ENCODE assay signal across 9 mouse cellular contexts in genomic region chr4:129490972-129491880, GRCm38 (mm10). TPM values are rescaled to one million over a fixed set of nuclear protein-coding genes. Genes with fewer than 3 reads are reported as not detected.
DNase-seq lines count a peak whose midpoint lies in the region; ATAC-seq and TF ChIP-seq lines count a peak whose summit lies in the region.
"Had no signal": no experiment of that assay in that cellular context is flagged by ENCODE, and none has a peak within 500 bp of the region (broad histone marks: within the 10 kb centered on the region; RNA-seq: fewer than 3 reads in every experiment).

Gene Tssk3, minus strand, starts transcription at chr4:129491022.
Gene Fam229a, plus strand, starts transcription at chr4:129491190.

- peaks cover 14% of the 10 kb centered on the region for H3K36me3 ChIP-seq in thymus, adult 2 months (ENCODE audit: control insufficient read depth, insufficient read depth, low read length)
- H3K36me3 ChIP-seq in hindbrain, embryonic 16.5 days (ENCODE audit: control insufficient read depth, insufficient read depth, low read length), result peaks cover 24% of the 10 kb centered on the region
- H3K36me3 ChIP-seq in liver, embryonic 13.5 days, result peaks cover 34% of the 10 kb centered on the region
- peaks cover 29% of the 10 kb centered on the region for H3K36me3 ChIP-seq in neural tube, embryonic 12.5 days

- no peak for TF ChIP-seq CTCF in thymus, adult 2 months (IDR thresholded peaks at IDR 0.05; ENCODE audit: borderline replicate concordance, control insufficient read depth, extremely low read depth, insufficient read depth, low read length, poor library complexity)

- peak; percentile 12 for DNase-seq in thymus, adult 2 months
- no peak for DNase-seq in thymus, adult 18-20 months
- DNase-seq in embryo, embryonic 10 days (ENCODE audit: low spot score), result peak; percentile 65
- DNase-seq in liver, embryonic 13.5 days, result no peak
- no peak for DNase-seq in right cerebral cortex, postnatal 14 days
- no peak for DNase-seq in right cerebral cortex, adult 2 months (ENCODE audit: low spot score in 2 of 2)

- peak within 1 kb of the TSS; percentile 64 for H3K9ac ChIP-seq in hindbrain, embryonic 16.5 days (ENCODE audit: low read depth, low read length)
- H3K9ac ChIP-seq in liver, embryonic 13.5 days, result peak within 1 kb of the TSS; percentile 39; the same call in 1 of the 2 replicates
- H3K9ac ChIP-seq in neural tube, embryonic 12.5 days, result peak within 1 kb of the TSS; percentile 47; the same call in 1 of the 2 replicates

- H3K27ac ChIP-seq in thymus, adult 2 months (ENCODE audit: control insufficient read depth, insufficient read depth, low read length), result no peak within 1 kb of the TSS
- no peak within 1 kb of the TSS for H3K27ac ChIP-seq in hindbrain, embryonic 16.5 days (ENCODE audit: low read depth, low read length)
- H3K27ac ChIP-seq in liver, embryonic 13.5 days, result no peak within 1 kb of the TSS
- no peak within 1 kb of the TSS for H3K27ac ChIP-seq in neural tube, embryonic 12.5 days

- no peaks in the 10 kb centered on the region for H3K9me3 ChIP-seq in hindbrain, embryonic 16.5 days (ENCODE audit: control insufficient read depth, low read length)
- no peaks in the 10 kb centered on the region for H3K9me3 ChIP-seq in liver, embryonic 13.5 days (replicated peaks)
- H3K9me3 ChIP-seq in neural tube, embryonic 12.5 days, result no peaks in the 10 kb centered on the region

- H3K4me3 ChIP-seq in thymus, adult 2 months (ENCODE audit: control insufficient read depth, insufficient read depth, low read length), result peak within 1 kb of the TSS; percentile 4; the same call in 1 of the 2 replicates
- peak within 1 kb of the TSS; percentile 39 for H3K4me3 ChIP-seq in hindbrain, embryonic 16.5 days (ENCODE audit: low read length)
- H3K4me3 ChIP-seq in liver, embryonic 13.5 days (replicated peaks), result peak within 1 kb of the TSS; percentile 31
- peak within 1 kb of the TSS; percentile 35 for H3K4me3 ChIP-seq in neural tube, embryonic 12.5 days
- H3K4me3 ChIP-seq: myocyte had no signal

- no peak for TF ChIP-seq POLR2A in thymus, adult 2 months (IDR thresholded peaks at IDR 0.05; ENCODE audit: control insufficient read depth, extremely low read depth, insufficient read depth, low read length, poor library complexity)

- peak; percentile 58; the same call in 1 of the 2 replicates for ATAC-seq in hindbrain, embryonic 16.5 days
- ATAC-seq in liver, embryonic 13.5 days (ENCODE audit: low read depth), result peak; percentile 47
- ATAC-seq in neural tube, embryonic 12.5 days (ENCODE audit: low FRiP score, low read depth), result peak; percentile 53; the same call in 1 of the 2 replicates

- H3K4me2 ChIP-seq in hindbrain, embryonic 16.5 days (ENCODE audit: low read length), result peak within 1 kb of the TSS; percentile 76
- peak within 1 kb of the TSS; percentile 62 for H3K4me2 ChIP-seq in liver, embryonic 13.5 days
- peak within 1 kb of the TSS; percentile 62 for H3K4me2 ChIP-seq in neural tube, embryonic 12.5 days (replicated peaks)

- WGBS in thymus, adult 2 months, result 39% methylated on average over 70 of the region's 70 CpGs
- WGBS in hindbrain, embryonic 16.5 days, result 3% methylated on average over 55 of the region's 70 CpGs
- WGBS in liver, embryonic 13.5 days (ENCODE audit: insufficient replicate concordance), result 12% methylated on average over 70 of the region's 70 CpGs
- 4% methylated on average over 70 of the region's 70 CpGs for WGBS in neural tube, embryonic 12.5 days

- no peaks in the 10 kb centered on the region; the same call in 1 of the 2 replicates for H3K27me3 ChIP-seq in thymus, adult 2 months (ENCODE audit: control insufficient read depth, insufficient read depth, low read length)
- peaks cover 3% of the 10 kb centered on the region; the same call in 1 of the 2 replicates for H3K27me3 ChIP-seq in hindbrain, embryonic 16.5 days (replicated peaks; ENCODE audit: control insufficient read depth, insufficient read depth, low read length)
- H3K27me3 ChIP-seq in liver, embryonic 13.5 days, result peaks cover 40% of the 10 kb centered on the region
- peaks cover 27% of the 10 kb centered on the region for H3K27me3 ChIP-seq in neural tube, embryonic 12.5 days (replicated peaks)

- peaks cover 11% of the 10 kb centered on the region for H3K4me1 ChIP-seq in thymus, adult 2 months (replicated peaks; ENCODE audit: control insufficient read depth, insufficient read depth, low read length)
- peaks cover 15% of the 10 kb centered on the region for H3K4me1 ChIP-seq in hindbrain, embryonic 16.5 days (ENCODE audit: control insufficient read depth, insufficient read depth, low read depth, low read length)
- peaks cover 31% of the 10 kb centered on the region for H3K4me1 ChIP-seq in liver, embryonic 13.5 days (replicated peaks)
- H3K4me1 ChIP-seq in neural tube, embryonic 12.5 days, result peaks cover 17% of the 10 kb centered on the region

RNA-seq across cellular contexts. Expression of gene Tssk3, which starts in this region (rescaled TPM):
- not detected in 2 replicates for polyA plus RNA-seq in thymus, adult 2 months (2012; rRNA removed)
- polyA plus RNA-seq in hindbrain, embryonic 16.5 days (2015; fragmentation: Nextera tagmentation; extraction: Ambion mirVana), result 0.72 and 0.79 TPM in 2 replicates
- polyA plus RNA-seq in liver, embryonic 13.5 days (2015; fragmentation: Nextera tagmentation; extraction: Ambion mirVana), result 0.07 TPM in 1 of 2 replicates, not detected in the other
- polyA plus RNA-seq in neural tube, embryonic 12.5 days (2016; fragmentation: Nextera tagmentation; extraction: Ambion mirVana), result not detected in 2 replicates
- polyA plus RNA-seq: myocyte had no signal

RNA-seq across cellular contexts. Expression of gene Fam229a, which starts in this region (rescaled TPM):
- polyA plus RNA-seq in thymus, adult 2 months (2012; rRNA removed), result 0.92 and 1.1 TPM in 2 replicates
- polyA plus RNA-seq in hindbrain, embryonic 16.5 days (2015; fragmentation: Nextera tagmentation; extraction: Ambion mirVana), result 0.81 and 1.4 TPM in 2 replicates
- polyA plus RNA-seq in liver, embryonic 13.5 days (2015; fragmentation: Nextera tagmentation; extraction: Ambion mirVana), result 0.21 and 0.44 TPM in 2 replicates
- polyA plus RNA-seq in neural tube, embryonic 12.5 days (2016; fragmentation: Nextera tagmentation; extraction: Ambion mirVana), result not detected in 2 replicates

Comparison
In these comparisons a context has a peak if more than half of its experiments do, and no peak if none do; other contexts are left out.
1. DNase-seq: peak in thymus, adult 2 months (single experiment) and embryo, embryonic 10 days (single experiment); none in thymus, adult 18-20 months (0 of 2), liver, embryonic 13.5 days (single experiment), right cerebral cortex, postnatal 14 days (single experiment) and right cerebral cortex, adult 2 months (0 of 2).
2. Peak in ATAC-seq, H3K4me3 ChIP-seq, H3K9ac ChIP-seq and H3K4me2 ChIP-seq in liver, embryonic 13.5 days; RNA of the genes that start here not detected or under 1 TPM.
3. Peak in ATAC-seq, H3K4me3 ChIP-seq, H3K9ac ChIP-seq and H3K4me2 ChIP-seq in neural tube, embryonic 12.5 days; RNA of the genes that start here not detected or under 1 TPM.
4. Peak in every context shown above with its lines, with median percentiles within 50 percentile points of each other: H3K4me3 ChIP-seq, ATAC-seq, H3K4me2 ChIP-seq and H3K9ac ChIP-seq.